Mouse (Mus musculus) testis, adult 2 months (tissue): ENCODE data around the gene Prps1. TPM values are rescaled to one million over a fixed set of nuclear protein-coding genes. Genes with fewer than 3 reads are reported as not detected.
A peak's percentile ranks its signal among the peaks of the same experiment; 100 is the strongest.
"Not testable (repeated sequence)": the region's sequence is repeated elsewhere in the genome, so short reads cannot be mapped to it uniquely, and the experiment has no call there.

ENCODE experiments used
- H3K27ac ChIP-seq: fragments of 200-500 bp; 2 replicates; pipeline ENCODE4 v1.5.1; 2012; ENCODE audit warnings: low read depth, low read length; ENCODE audit not compliant: control insufficient read depth, insufficient read depth
- H3K27me3 ChIP-seq: fragments of 200-500 bp; 2 replicates; pipeline ENCODE4 v1.6.1; 2012; ENCODE audit warnings: mild to moderate bottlenecking, low read length, moderate library complexity; ENCODE audit not compliant: control insufficient read depth, insufficient read depth
- H3K36me3 ChIP-seq: fragments of 200-500 bp; 2 replicates; pipeline ENCODE4 v1.6.1; 2012; ENCODE audit warnings: mild to moderate bottlenecking, low read length; ENCODE audit not compliant: control insufficient read depth, insufficient read depth
- H3K4me1 ChIP-seq: fragments of 200-500 bp; 2 replicates; pipeline ENCODE4 v1.6.1; 2012; ENCODE audit warnings: low read length; ENCODE audit not compliant: control insufficient read depth, insufficient read depth
- H3K4me3 ChIP-seq: fragments of 200-500 bp; 2 replicates; pipeline ENCODE4 v1.5.1; 2012; ENCODE audit warnings: low read depth, mild to moderate bottlenecking, low read length, moderate library complexity, mixed read lengths; ENCODE audit not compliant: control insufficient read depth
- CTCF ChIP-seq: fragments of 200-500 bp; IDR thresholded peaks from 2 replicates; pipeline ENCODE4 v1.5.1; 2012; ENCODE audit warnings: low read depth, mild to moderate bottlenecking, inconsistent platforms, low read length, moderate library complexity; ENCODE audit not compliant: control insufficient read depth, insufficient read depth, insufficient replicate concordance
- POLR2A ChIP-seq: fragments of 200-500 bp; IDR thresholded peaks from 2 replicates; pipeline ENCODE4 v1.6.1; 2012; ENCODE audit warnings: low read depth, mild to moderate bottlenecking, inconsistent platforms, low read length, moderate library complexity; ENCODE audit not compliant: control insufficient read depth
- polyA plus RNA-seq: library from polyadenylated mRNA; depleted of rRNA; stranded (reverse); fragments of >200 nt; gene quantifications from 2 replicates; pipeline ENCODE4 v1.2.3, GENCODE M21; 2012

Prps1 gene
- polyA plus RNA-seq, 1 experiment, result 9.0 TPM

DNA sequence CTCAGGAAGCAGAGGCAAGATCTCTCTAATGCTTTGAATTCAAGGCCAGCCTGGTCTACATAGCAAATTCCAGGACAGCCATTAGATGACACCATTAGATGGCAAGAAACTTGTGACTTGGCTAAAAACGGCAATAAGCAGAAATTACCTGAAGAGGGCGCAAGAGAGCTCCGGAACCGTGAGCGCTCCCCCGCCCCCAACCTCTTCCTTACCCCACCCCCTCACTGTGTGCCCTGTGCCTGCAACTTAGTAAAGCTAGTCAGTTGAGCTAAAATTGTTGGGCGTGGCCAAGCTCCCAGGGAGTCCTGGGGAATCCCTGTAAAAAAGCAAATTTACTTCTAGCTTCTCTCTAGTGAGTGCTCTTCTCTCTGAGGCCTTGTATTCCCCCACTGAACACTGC is 47.5 kb downstream of the Prps1 start:
- no peaks in the 10 kb centered on the region for H3K27me3 ChIP-seq
- H3K36me3 ChIP-seq, result no peaks in the 10 kb centered on the region
- H3K4me3 ChIP-seq, result no peak overlapping the region
- peaks cover 9% of the 10 kb centered on the region for H3K4me1 ChIP-seq
- TF ChIP-seq POLR2A (no peak), CTCF (peak; percentile 27; the same call in 1 of the 2 replicates)
- H3K27ac ChIP-seq, result no peak overlapping the region

GRCm38 (mm10) chrX:140505497-140506238 is 49.3 kb downstream of the Prps1 start:
- no peaks in the 10 kb centered on the region for H3K27me3 ChIP-seq

GRCm38 (mm10) chrX:140506436-140507180 is 50.2 kb downstream of the Prps1 start:
- Histone ChIP-seq H3K4me1 (peaks cover 12% of the 10 kb centered on the region), H3K4me3 (no peak overlapping the region), H3K36me3 (no peaks in the 10 kb centered on the region), H3K27ac (no peak overlapping the region), H3K27me3 (no peaks in the 10 kb centered on the region)
- no peak for TF ChIP-seq POLR2A

More at GRCm38 (mm10) chrX:140505497-140506238, 49.3 kb downstream of the Prps1 start:
- H3K4me3 ChIP-seq, result no peak overlapping the region
- TF ChIP-seq CTCF (no peak), POLR2A (no peak)
- no peaks in the 10 kb centered on the region for H3K36me3 ChIP-seq
- H3K27ac ChIP-seq, result no peak overlapping the region
- peaks cover 9% of the 10 kb centered on the region for H3K4me1 ChIP-seq

DNA sequence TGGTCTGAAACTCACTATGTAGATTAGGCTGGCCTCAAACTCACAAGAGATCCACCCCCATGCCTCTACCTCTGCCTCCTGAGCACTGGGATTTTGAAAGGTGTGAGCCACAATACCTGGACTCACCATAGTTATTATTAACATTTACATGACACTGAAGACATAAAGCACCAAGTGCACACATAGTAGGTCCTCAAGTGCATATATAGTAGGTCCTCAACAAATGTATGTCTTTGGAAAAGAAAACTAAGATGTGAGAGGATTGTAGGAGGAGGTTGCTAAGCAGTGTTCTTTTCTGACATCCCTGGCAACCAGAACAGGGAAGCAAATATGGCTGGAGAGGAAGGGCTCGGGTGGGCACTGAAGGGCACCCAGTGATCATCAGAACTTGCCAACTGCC is 51.0 kb downstream of the Prps1 start:
- TF ChIP-seq POLR2A, result no peak
- no peak for TF ChIP-seq CTCF
- H3K36me3 ChIP-seq, result no peaks in the 10 kb centered on the region
- H3K27ac ChIP-seq, result no peak overlapping the region
- H3K4me1 ChIP-seq, result peaks cover 12% of the 10 kb centered on the region
- no peak overlapping the region for H3K4me3 ChIP-seq
- no peaks in the 10 kb centered on the region for H3K27me3 ChIP-seq

DNA sequence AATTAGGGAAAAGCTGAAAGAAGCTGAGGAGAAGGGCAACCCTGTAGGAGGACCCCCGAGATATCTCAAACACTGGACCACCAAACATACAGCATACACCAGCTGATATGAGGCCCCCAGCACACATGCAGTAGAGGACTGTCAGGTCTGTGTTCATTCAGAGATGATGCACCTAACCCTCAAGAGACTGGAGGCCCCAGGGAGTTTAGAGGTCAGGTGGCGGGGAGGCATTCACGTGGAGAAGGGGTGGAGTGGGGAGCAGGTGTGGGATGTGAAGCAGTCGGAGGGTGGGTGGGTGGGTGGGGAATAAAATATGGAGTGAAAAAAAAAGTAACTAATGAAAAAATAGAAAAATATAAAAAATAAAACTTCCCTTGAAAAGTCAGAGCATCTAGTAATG is 52.4 kb downstream of the Prps1 start:
- not testable (repeated sequence) for H3K4me3 ChIP-seq, H3K27ac ChIP-seq, H3K36me3 ChIP-seq, H3K27me3 ChIP-seq
- peaks cover 12% of the 10 kb centered on the region for H3K4me1 ChIP-seq

GRCm38 (mm10) chrX:140509817-140510216 is 53.4 kb downstream of the Prps1 start:
- Histone ChIP-seq H3K4me3 (no peak overlapping the region), H3K27me3 (no peaks in the 10 kb centered on the region), H3K36me3 (no peaks in the 10 kb centered on the region), H3K27ac (no peak overlapping the region), H3K4me1 (peaks cover 12% of the 10 kb centered on the region)
- TF ChIP-seq CTCF (no peak), POLR2A (no peak)

GRCm38 (mm10) chrX:140510696-140511429 is 54.5 kb downstream of the Prps1 start:
- no peak for TF ChIP-seq CTCF
- TF ChIP-seq POLR2A, result no peak
- H3K4me1 ChIP-seq, result peaks cover 8% of the 10 kb centered on the region
- no peaks in the 10 kb centered on the region for H3K27me3 ChIP-seq
- no peaks in the 10 kb centered on the region for H3K36me3 ChIP-seq
- H3K4me3 ChIP-seq, result no peak overlapping the region
- H3K27ac ChIP-seq, result peak overlapping the region; percentile 15; the same call in 1 of the 2 replicates
